Comparison of ENCODE assay signal across 9 mouse cellular contexts in genomic region chr11:3538341-3538740, GRCm38 (mm10). TPM values are rescaled to one million over a fixed set of nuclear protein-coding genes. Genes with fewer than 3 reads are reported as not detected.
DNase-seq lines count a peak whose midpoint lies in the region; ATAC-seq and TF ChIP-seq lines count a peak whose summit lies in the region.
"Had no signal": no experiment of that assay in that cellular context is flagged by ENCODE, and none has a peak within 500 bp of the region (broad histone marks: within the 10 kb centered on the region; RNA-seq: fewer than 3 reads in every experiment).

No protein-coding gene starts in this region.

- WGBS in heart, embryonic 10.5 days: 42% methylated on average over 4 of the region's 4 CpGs
- WGBS in heart, embryonic 15.5 days: 46% methylated on average over 4 of the region's 4 CpGs
- 69% methylated on average over 4 of the region's 4 CpGs for WGBS in macrophage (ENCODE audit: missing documents)

- intact Hi-C loops in heart, postnatal 36 days (cut with DNase I): loop anchor here (5.0 to 10.0 kb wide), 2 partner anchors 154 to 376 kb away; partner anchors contain the start of gene Slc35e4
- intact Hi-C loops in left cerebral cortex, postnatal 4 days (cut with DNase I): loop anchor here (5.0 to 10.0 kb wide), 2 partner anchors 249 to 376 kb away; partner anchors contain the start of gene Slc35e4

- peaks cover 49% of the 10 kb centered on the region for H3K4me1 ChIP-seq in heart, embryonic 10.5 days
- H3K4me1 ChIP-seq in ES-E14 (ENCODE audit: control insufficient read depth in 2 of 2, insufficient read depth in 2 of 2, low read length in 2 of 2, poor library complexity in 1 of 2): peaks cover 7 to 32% of the 10 kb centered on the region in 2 experiments; a peak in 3 of 4 replicates
- H3K4me1 ChIP-seq in heart, embryonic 15.5 days (replicated peaks): peaks cover 38% of the 10 kb centered on the region

- H3K27ac ChIP-seq in heart, embryonic 10.5 days: peak overlapping the region; percentile 92
- H3K27ac ChIP-seq in ES-E14 (ENCODE audit: insufficient read depth, low read depth, low read length, poor library complexity, severe bottlenecking): no peak overlapping the region
- H3K27ac ChIP-seq in heart, embryonic 15.5 days: peak overlapping the region; percentile 38
- H3K27ac ChIP-seq in macrophage: no peak overlapping the region

- in situ Hi-C loops in ES-E14 (cut with MboI; ENCODE audit: low sequenced_read_pairs in 2 of 2, unreplicated experiment in 2 of 2): no loop called here

- no peak for DNase-seq in heart, embryonic 10.5 days (ENCODE audit: low spot score)
- DNase-seq in heart, postnatal 36 days: no peak
- no peak for DNase-seq in ES-E14 (ENCODE audit: low read depth, low spot score)
- no peak for DNase-seq in left cerebral cortex, postnatal 4 days
- DNase-seq in right cerebral cortex, postnatal 10 days (ENCODE audit: low spot score in 2 of 2): no peak

- H3K9ac ChIP-seq in ES-E14 (ENCODE audit: insufficient read depth, low read depth, low read length, poor library complexity, severe bottlenecking): peak overlapping the region; percentile 92
- H3K9ac ChIP-seq in heart, embryonic 15.5 days: peak overlapping the region; percentile 70

- no peaks in the 10 kb centered on the region for H3K79me2 ChIP-seq in macrophage (ENCODE audit: inconsistent target)

- H3K27me3 ChIP-seq in heart, embryonic 10.5 days (ENCODE audit: insufficient read depth, poor library complexity, severe bottlenecking): no peaks in the 10 kb centered on the region
- H3K27me3 ChIP-seq in heart, embryonic 15.5 days: no peaks in the 10 kb centered on the region

- peaks cover 18% of the 10 kb centered on the region for H3K36me3 ChIP-seq in heart, embryonic 10.5 days
- H3K36me3 ChIP-seq in ES-E14 (ENCODE audit: control insufficient read depth, insufficient read depth, low read length, poor library complexity, severe bottlenecking) (no peaks in the 10 kb centered on the region; the same call in 1 of the 2 replicates), macrophage (ENCODE audit: inconsistent target) (no peaks in the 10 kb centered on the region)
- peaks cover 11% of the 10 kb centered on the region; the same call in 1 of the 2 replicates for H3K36me3 ChIP-seq in heart, embryonic 15.5 days

- ATAC-seq in heart, embryonic 15.5 days (replicated peaks; ENCODE audit: insufficient number of reproducible peaks, insufficient read depth, low FRiP score, low read depth): no peak
- no peak for ATAC-seq in activated CD4-positive, CD25-positive, alpha-beta regulatory T cell, adult 4 months

- H3K9me3 ChIP-seq in heart, embryonic 10.5 days: no peaks in the 10 kb centered on the region
- no peaks in the 10 kb centered on the region for H3K9me3 ChIP-seq in ES-E14 (ENCODE audit: control insufficient read depth, insufficient read depth, low read depth, low read length)
- no peaks in the 10 kb centered on the region for H3K9me3 ChIP-seq in heart, embryonic 15.5 days (replicated peaks)

- peak overlapping the region; percentile 68 for H3K4me2 ChIP-seq in heart, embryonic 15.5 days

- H3K4me3 ChIP-seq in heart, embryonic 10.5 days: peak overlapping the region; percentile 78
- H3K4me3 ChIP-seq in ES-E14 (ENCODE audit: insufficient read depth in 1 of 2, low read depth in 1 of 2, low read length in 2 of 2, poor library complexity in 1 of 2, severe bottlenecking in 1 of 2) (peak overlapping the region; percentile 89 to 93), macrophage (ENCODE audit: inconsistent target) (peak overlapping the region; percentile 53)
- peak overlapping the region; percentile 62 for H3K4me3 ChIP-seq in heart, embryonic 15.5 days

TF ChIP-seq in ES-E14, 5 proteins besides CTCF, POLR2A, EP300 and RAD21:
- no peak for TF ChIP-seq ZC3H11A (IDR thresholded peaks at IDR 0.05; ENCODE audit: borderline replicate concordance, low read depth, low read length)
- TF ChIP-seq HCFC1 (IDR thresholded peaks at IDR 0.05; ENCODE audit: borderline replicate concordance, insufficient read depth, low read length): no peak
- TF ChIP-seq MAFK (IDR thresholded peaks at IDR 0.05; ENCODE audit: insufficient read depth, low read depth, low read length): no peak
- TF ChIP-seq CHD2 (IDR thresholded peaks at IDR 0.05; ENCODE audit: low read depth, low read length): no peak
- no peak for TF ChIP-seq ZNF384 (IDR thresholded peaks at IDR 0.05; ENCODE audit: low read depth, low read length)

RNA-seq across cellular contexts. Expression of gene Smtn, which starts 2.1 kb away (rescaled TPM):
- 69.5 and 91.2 TPM in 2 replicates for polyA plus RNA-seq in heart, embryonic 10.5 days (2016; fragmentation: Nextera tagmentation; extraction: Ambion mirVana)
- 100 to 1,000 TPM; 146 to 153 TPM for total RNA-seq in heart, postnatal 36 days (2021)
- total RNA-seq in ES-E14 (2012; rRNA removed): 17.3 and 19.0 TPM in 2 replicates
- polyA plus RNA-seq in heart, embryonic 15.5 days (2015; fragmentation: Nextera tagmentation; extraction: Ambion mirVana): 79.2 and 101 TPM in 2 replicates
- total RNA-seq in macrophage (2018; cell fraction: chromatin; rRNA removed): 10 to 100 TPM in 1 of 26 experiments, 1 to 10 TPM in 21, under 1 TPM in 3, not detected in 1; 0.51 to 11.1 (median 3.9) TPM
- total RNA-seq in macrophage (2018; cell fraction: cytosol; rRNA removed): 1 to 10 TPM in 15 of 26 experiments, under 1 TPM in 11; 0.48 to 2.0 (median 1.0) TPM
- 1 to 10 TPM in 16 of 26 experiments, under 1 TPM in 10; 0.34 to 3.9 (median 1.6) TPM for total RNA-seq in macrophage (2018; cell fraction: nucleus; rRNA removed)
- polyA plus RNA-seq in macrophage (2018): 0.61 to 1.7 TPM (median 1.2 TPM) in 3 replicates
- 10 to 100 TPM; 15.0 to 17.6 TPM for total RNA-seq in left cerebral cortex, postnatal 4 days (2021)
- polyA plus RNA-seq in activated CD4-positive, CD25-positive, alpha-beta regulatory T cell, adult 4 months (2017; shearing (Covaris generic)): 1 to 10 TPM; 1.7 to 3.4 TPM

RNA-seq across cellular contexts. Expression of gene Selenom, which starts 23.9 kb away (rescaled TPM):
- 66.3 and 87.5 TPM in 2 replicates for polyA plus RNA-seq in heart, embryonic 10.5 days (2016; fragmentation: Nextera tagmentation; extraction: Ambion mirVana)
- total RNA-seq in heart, postnatal 36 days (2021): 10 to 100 TPM; 37.6 to 43.8 TPM
- total RNA-seq in ES-E14 (2012; rRNA removed): 43.8 and 50.3 TPM in 2 replicates
- polyA plus RNA-seq in heart, embryonic 15.5 days (2015; fragmentation: Nextera tagmentation; extraction: Ambion mirVana): 132 and 138 TPM in 2 replicates
- total RNA-seq in macrophage (2018; cell fraction: chromatin; rRNA removed): 10 to 100 TPM in 3 of 26 experiments, 1 to 10 TPM in 22, under 1 TPM in 1; 0.66 to 34.8 (median 4.2) TPM
- total RNA-seq in macrophage (2018; cell fraction: cytosol; rRNA removed): 10 to 100 TPM; 25.2 to 44.2 (median 33.8) TPM
- 10 to 100 TPM in 8 of 26 experiments, 1 to 10 TPM in 18; 3.2 to 17.6 (median 8.4) TPM for total RNA-seq in macrophage (2018; cell fraction: nucleus; rRNA removed)
- 28.1 to 36.0 TPM (median 29.1 TPM) in 3 replicates for polyA plus RNA-seq in macrophage (2018)
- total RNA-seq in left cerebral cortex, postnatal 4 days (2021): 100 to 1,000 TPM; 163 to 165 TPM
- 1 to 10 TPM; 5.2 to 8.0 TPM for polyA plus RNA-seq in activated CD4-positive, CD25-positive, alpha-beta regulatory T cell, adult 4 months (2017; shearing (Covaris generic))

RNA-seq across cellular contexts. Expression of gene Inpp5j, which starts 33.7 kb away (rescaled TPM):
- polyA plus RNA-seq in heart, embryonic 10.5 days (2016; fragmentation: Nextera tagmentation; extraction: Ambion mirVana): 2.8 and 9.7 TPM in 2 replicates
- total RNA-seq in heart, postnatal 36 days (2021): 10 to 100 TPM; 15.7 to 25.8 TPM
- 0.09 TPM in 1 of 2 replicates, not detected in the other for total RNA-seq in ES-E14 (2012; rRNA removed)
- 9.4 and 11.4 TPM in 2 replicates for polyA plus RNA-seq in heart, embryonic 15.5 days (2015; fragmentation: Nextera tagmentation; extraction: Ambion mirVana)
- 10 to 100 TPM in 13 of 26 experiments, 1 to 10 TPM in 11, under 1 TPM in 2; 0.29 to 17.0 (median 9.9) TPM for total RNA-seq in macrophage (2018; cell fraction: chromatin; rRNA removed)
- total RNA-seq in macrophage (2018; cell fraction: cytosol; rRNA removed): 1 to 10 TPM; 2.2 to 5.5 (median 4.2) TPM
- 10 to 100 TPM in 7 of 26 experiments, 1 to 10 TPM in 18, under 1 TPM in 1; 0.89 to 13.8 (median 7.2) TPM for total RNA-seq in macrophage (2018; cell fraction: nucleus; rRNA removed)
- polyA plus RNA-seq in macrophage (2018): 2.0 to 6.6 TPM (median 3.0 TPM) in 3 replicates
- 10 to 100 TPM; 15.5 to 20.3 TPM for total RNA-seq in left cerebral cortex, postnatal 4 days (2021)
- polyA plus RNA-seq in activated CD4-positive, CD25-positive, alpha-beta regulatory T cell, adult 4 months (2017; shearing (Covaris generic)): not detected
- total RNA-seq: hematopoietic stem cell, adult 5-6 weeks had no signal

RNA-seq across cellular contexts. Expression of gene Pla2g3, which starts 50.3 kb away (rescaled TPM):
- 0.21 and 0.70 TPM in 2 replicates for polyA plus RNA-seq in heart, embryonic 10.5 days (2016; fragmentation: Nextera tagmentation; extraction: Ambion mirVana)
- not detected for total RNA-seq in heart, postnatal 36 days (2021)
- total RNA-seq in ES-E14 (2012; rRNA removed): 0.16 TPM in 1 of 2 replicates, not detected in the other
- 0.10 and 0.28 TPM in 2 replicates for polyA plus RNA-seq in heart, embryonic 15.5 days (2015; fragmentation: Nextera tagmentation; extraction: Ambion mirVana)
- total RNA-seq in macrophage (2018; cell fraction: chromatin; rRNA removed): 1 to 10 TPM in 1 of 26 experiments, under 1 TPM in 23, not detected in 2; 0.22 to 1.2 (median 0.48) TPM
- total RNA-seq in macrophage (2018; cell fraction: cytosol; rRNA removed): under 1 TPM in 4 of 26 experiments, not detected in 22; 0.06 to 0.07 (median 0.07) TPM
- total RNA-seq in macrophage (2018; cell fraction: nucleus; rRNA removed): under 1 TPM in 17 of 26 experiments, not detected in 9; 0.17 to 0.71 (median 0.39) TPM
- polyA plus RNA-seq in macrophage (2018): not detected in 3 replicates
- total RNA-seq in left cerebral cortex, postnatal 4 days (2021): 10 to 100 TPM; 14.6 to 15.4 TPM
- under 1 TPM; 0.22 to 0.42 TPM for polyA plus RNA-seq in activated CD4-positive, CD25-positive, alpha-beta regulatory T cell, adult 4 months (2017; shearing (Covaris generic))
- total RNA-seq: hematopoietic stem cell, adult 5-6 weeks had no signal

Comparison
In these comparisons a context has a peak if more than half of its experiments do, and no peak if none do; other contexts are left out.
1. H3K27ac ChIP-seq: peak in heart, embryonic 10.5 days (single experiment) and heart, embryonic 15.5 days (single experiment); none in ES-E14 (single experiment) and macrophage (single experiment).
2. RNA of gene Smtn, which starts 2.1 kb away (polyA plus RNA-seq): 79.2 to 101 TPM in heart, embryonic 15.5 days and 69.5 to 91.2 TPM in heart, embryonic 10.5 days; 1.7 to 3.4 TPM in activated CD4-positive, CD25-positive, alpha-beta regulatory T cell, adult 4 months and 0.61 to 1.7 TPM in macrophage; every median in the first group is over 10 times any median in the second.
3. Peak in every context shown above with its lines, with median percentiles within 50 percentile points of each other: H3K4me3 ChIP-seq.